Mouse (Mus musculus): Measurements from ENCODE around the gene Wnt5b. TPM values are rescaled to one million over a fixed set of nuclear protein-coding genes. Genes with fewer than 3 reads are reported as not detected.

Wnt5b gene
- polyA plus RNA-seq, 2 experiments, result 0.26 to 0.50 TPM

DNA sequence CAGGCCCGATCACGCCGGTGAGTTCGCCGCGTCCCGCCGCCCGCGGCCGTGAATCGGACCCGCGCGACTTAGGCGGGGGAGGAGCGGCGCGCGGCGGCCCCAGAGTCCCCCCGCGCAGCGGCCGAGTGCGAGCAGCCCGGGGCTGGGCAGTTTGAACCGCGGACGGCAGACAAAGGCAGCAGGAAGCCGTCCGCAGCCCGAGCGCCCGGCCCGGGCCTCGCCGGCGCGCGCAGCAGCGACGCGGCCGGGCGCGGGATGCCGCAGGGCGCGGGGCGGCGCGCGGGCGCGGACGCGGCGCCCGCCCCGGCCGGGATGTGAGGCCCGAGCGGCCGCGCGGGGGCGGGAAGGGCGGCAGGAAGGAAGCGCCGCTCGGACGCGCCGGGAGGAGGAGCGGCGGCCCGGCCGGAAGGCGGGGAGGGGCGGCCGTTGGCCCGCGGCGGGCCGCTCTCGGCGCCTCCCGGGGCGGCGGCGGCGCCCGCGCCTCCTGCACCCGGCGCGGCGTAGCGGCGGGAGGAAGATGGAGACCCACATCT lies 64.7 kb downstream of the Wnt5b start, which contains the start of gene Fbxl14:
Gene Fbxl14, plus strand, starts transcription at position 326 of the 533 bp plus-strand sequence.
- Histone ChIP-seq H3K4me3 (ENCODE audit: insufficient read depth in 1 of 2, low read depth in 2 of 2, low read length in 2 of 2) (peak within 1 kb of the TSS; percentile 73 to 91), H3K36me3 (replicated peaks; ENCODE audit: control insufficient read depth, insufficient read depth, low read depth) (peaks cover 9% of the 10 kb centered on the region), H3K9me3 (ENCODE audit: control insufficient read depth, low read length) (no peaks in the 10 kb centered on the region), H3K9ac (replicated peaks) (peak within 1 kb of the TSS; percentile 78), H3K4me1 (replicated peaks; ENCODE audit: control insufficient read depth in 2 of 2, insufficient read depth in 2 of 2, low read length in 1 of 2) (peaks cover 0 to 13% of the 10 kb centered on the region in 2 experiments; a peak in 3 of 4 replicates), H3K27me3 (ENCODE audit: control insufficient read depth, insufficient read depth, low read length) (no peaks in the 10 kb centered on the region), H3K4me2 (ENCODE audit: low read depth) (peak within 1 kb of the TSS; percentile 99), H3K27ac (peak within 1 kb of the TSS; percentile 63)
- DNase-seq (ENCODE audit: low read depth in 3 of 3, low spot score in 3 of 3) (peak in 1 of 3 experiments; percentile 49), ATAC-seq (ENCODE audit: insufficient read depth) (peak; percentile 85)
- TF ChIP-seq CTCF (IDR thresholded peaks at IDR 0.05; ENCODE audit: low read depth) (no peak), EP300 (IDR thresholded peaks at IDR 0.05; ENCODE audit: low read depth) (no peak)
- WGBS (ENCODE audit: insufficient replicate concordance), result under 1% methylated on average over 61 of the region's 101 CpGs

DNA sequence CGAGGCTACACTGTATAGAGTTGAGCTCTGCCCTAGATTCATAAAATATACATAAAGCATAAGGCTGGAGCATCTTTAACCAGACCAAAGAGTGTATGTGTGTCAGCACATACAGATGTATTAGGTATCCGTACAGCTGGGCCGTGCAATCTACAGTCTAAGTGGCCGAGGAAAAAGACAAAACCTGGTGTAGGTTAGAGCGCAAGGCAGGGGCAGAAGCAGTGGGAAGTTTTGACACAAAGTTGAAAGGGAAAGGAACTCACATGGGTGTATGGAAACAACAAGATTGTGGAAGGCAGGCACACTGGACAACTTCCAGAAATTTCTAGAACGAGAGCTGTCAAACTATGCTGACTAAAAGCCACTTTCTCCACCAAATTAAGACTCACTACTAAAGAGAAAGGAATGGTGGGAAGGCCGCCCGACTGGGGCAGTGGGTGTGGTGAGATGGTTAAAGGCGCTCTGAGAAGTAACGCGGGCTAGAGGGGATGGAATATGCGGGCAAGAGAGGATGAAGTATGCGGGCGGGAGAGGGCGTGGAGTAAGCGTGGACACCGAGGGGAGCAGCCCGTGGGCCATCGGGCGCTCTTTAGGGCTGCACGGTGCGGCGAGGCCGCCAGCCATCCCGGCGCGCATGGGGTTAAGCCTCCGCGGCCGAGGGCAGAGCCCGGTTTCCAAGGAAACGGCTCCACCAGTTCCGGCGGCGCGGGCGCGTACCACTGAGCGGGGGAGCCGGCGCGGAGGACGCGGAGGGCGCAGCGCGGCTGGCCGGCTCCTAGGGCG lies 65.4 kb downstream of the Wnt5b start:
- H3K9ac ChIP-seq (replicated peaks), result peak overlapping the region; percentile 78
- H3K4me2 ChIP-seq (ENCODE audit: low read depth), result peak overlapping the region; percentile 99
- no peak for TF ChIP-seq CTCF (IDR thresholded peaks at IDR 0.05; ENCODE audit: low read depth)
- no peak for TF ChIP-seq EP300 (IDR thresholded peaks at IDR 0.05; ENCODE audit: low read depth)
- no peaks in the 10 kb centered on the region for H3K9me3 ChIP-seq (ENCODE audit: control insufficient read depth, low read length)
- peaks cover 9% of the 10 kb centered on the region for H3K36me3 ChIP-seq (replicated peaks; ENCODE audit: control insufficient read depth, insufficient read depth, low read depth)
- peak; percentile 68 to 70 (median 68) for DNase-seq (ENCODE audit: low read depth in 3 of 3, low spot score in 3 of 3)
- peak; percentile 86 for ATAC-seq (ENCODE audit: insufficient read depth)
- peak overlapping the region; percentile 73 to 91 for H3K4me3 ChIP-seq (ENCODE audit: insufficient read depth in 1 of 2, low read depth in 2 of 2, low read length in 2 of 2)
- peak overlapping the region; percentile 63 for H3K27ac ChIP-seq
- 2% methylated on average over 48 of the region's 49 CpGs for WGBS (ENCODE audit: insufficient replicate concordance)
- H3K4me1 ChIP-seq (replicated peaks; ENCODE audit: control insufficient read depth in 2 of 2, insufficient read depth in 2 of 2, low read length in 1 of 2), result peaks cover 0 to 13% of the 10 kb centered on the region in 2 experiments; a peak in 3 of 4 replicates
- H3K27me3 ChIP-seq (ENCODE audit: control insufficient read depth, insufficient read depth, low read length), result no peaks in the 10 kb centered on the region

DNA sequence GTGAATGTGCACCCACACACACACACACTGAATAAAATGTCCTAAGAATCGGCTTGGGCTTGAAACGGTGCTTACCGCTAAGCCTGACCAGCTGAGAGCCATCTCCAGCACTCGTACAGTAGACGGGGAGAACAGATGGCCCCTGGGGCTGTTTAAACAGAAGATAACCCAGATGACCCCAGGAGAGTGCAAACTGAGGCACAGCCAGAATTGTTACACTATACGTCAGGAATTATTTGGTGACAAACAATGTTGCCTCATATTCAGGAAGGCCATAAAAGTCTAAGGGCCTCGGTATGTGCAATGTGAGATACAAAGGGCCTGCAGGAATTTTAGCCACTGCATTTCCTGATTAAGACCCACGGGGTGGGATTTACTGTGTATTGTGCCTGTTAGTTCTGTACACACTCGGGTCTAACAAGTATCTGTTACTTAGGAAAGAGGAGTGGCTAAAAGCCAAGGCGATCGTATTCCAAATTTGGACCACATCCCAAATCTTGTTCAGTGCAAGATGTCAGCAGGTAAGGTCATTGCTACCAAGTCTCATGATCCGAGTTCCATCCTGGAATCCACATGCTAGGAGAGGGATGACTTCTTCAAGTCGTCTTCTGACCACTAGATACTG lies 66.3 kb downstream of the Wnt5b start:
- Histone ChIP-seq H3K4me3 (ENCODE audit: insufficient read depth in 1 of 2, low read depth in 2 of 2, low read length in 2 of 2) (no peak overlapping the region), H3K9me3 (ENCODE audit: control insufficient read depth, low read length) (no peaks in the 10 kb centered on the region), H3K4me1 (replicated peaks; ENCODE audit: control insufficient read depth in 2 of 2, insufficient read depth in 2 of 2, low read length in 1 of 2) (peaks cover 7 to 13% of the 10 kb centered on the region in 2 experiments; a peak in 3 of 4 replicates), H3K4me2 (ENCODE audit: low read depth) (peak overlapping the region; percentile 99), H3K9ac (replicated peaks) (no peak overlapping the region), H3K27ac (no peak overlapping the region), H3K27me3 (ENCODE audit: control insufficient read depth, insufficient read depth, low read length) (no peaks in the 10 kb centered on the region), H3K36me3 (replicated peaks; ENCODE audit: control insufficient read depth, insufficient read depth, low read depth) (peaks cover under 1% of the 10 kb centered on the region; the same call in 1 of the 2 replicates)
- ATAC-seq (ENCODE audit: insufficient read depth) (no peak), DNase-seq (ENCODE audit: low read depth in 3 of 3, low spot score in 3 of 3) (no peak)
- TF ChIP-seq EP300 (IDR thresholded peaks at IDR 0.05; ENCODE audit: low read depth), result no peak
- no peak for TF ChIP-seq CTCF (IDR thresholded peaks at IDR 0.05; ENCODE audit: low read depth)
- WGBS (ENCODE audit: insufficient replicate concordance), result 56% methylated on average over 13 of the region's 13 CpGs

DNA sequence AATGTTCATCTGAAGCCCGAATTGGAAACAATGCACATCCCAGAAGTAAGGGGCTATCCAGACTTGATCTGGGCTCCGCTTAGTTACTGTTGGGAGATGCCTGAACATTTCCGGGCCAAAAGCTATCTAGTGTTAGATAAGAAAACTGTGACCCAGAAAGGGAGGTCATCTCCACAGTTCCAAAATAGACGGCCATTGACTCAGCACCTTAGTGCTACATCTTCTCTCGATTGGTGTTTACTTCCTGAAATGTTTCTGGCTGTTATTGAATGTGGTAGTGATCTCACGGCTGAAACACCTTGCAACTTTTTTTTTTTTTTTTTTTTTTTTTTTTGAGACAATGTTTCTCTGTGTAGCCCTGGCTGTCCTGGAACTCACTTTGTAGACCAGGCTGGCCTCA lies 68.2 kb downstream of the Wnt5b start:
- TF ChIP-seq CTCF (IDR thresholded peaks at IDR 0.05; ENCODE audit: low read depth) (no peak), EP300 (IDR thresholded peaks at IDR 0.05; ENCODE audit: low read depth) (no peak)
- Histone ChIP-seq H3K27me3 (ENCODE audit: control insufficient read depth, insufficient read depth, low read length) (no peaks in the 10 kb centered on the region), H3K9me3 (ENCODE audit: control insufficient read depth, low read length) (no peaks in the 10 kb centered on the region), H3K4me1 (replicated peaks; ENCODE audit: control insufficient read depth in 2 of 2, insufficient read depth in 2 of 2, low read length in 1 of 2) (peaks cover 7 to 11% of the 10 kb centered on the region in 2 experiments; a peak in 3 of 4 replicates), H3K4me3 (ENCODE audit: insufficient read depth in 1 of 2, low read depth in 2 of 2, low read length in 2 of 2) (no peak overlapping the region), H3K4me2 (ENCODE audit: low read depth) (no peak overlapping the region), H3K27ac (no peak overlapping the region), H3K36me3 (replicated peaks; ENCODE audit: control insufficient read depth, insufficient read depth, low read depth) (no peaks in the 10 kb centered on the region), H3K9ac (replicated peaks) (no peak overlapping the region)
- 35% methylated on average over 6 of the region's 6 CpGs for WGBS (ENCODE audit: insufficient replicate concordance)
- DNase-seq (ENCODE audit: low read depth in 3 of 3, low spot score in 3 of 3), result no peak
- ATAC-seq (ENCODE audit: insufficient read depth), result no peak

DNA sequence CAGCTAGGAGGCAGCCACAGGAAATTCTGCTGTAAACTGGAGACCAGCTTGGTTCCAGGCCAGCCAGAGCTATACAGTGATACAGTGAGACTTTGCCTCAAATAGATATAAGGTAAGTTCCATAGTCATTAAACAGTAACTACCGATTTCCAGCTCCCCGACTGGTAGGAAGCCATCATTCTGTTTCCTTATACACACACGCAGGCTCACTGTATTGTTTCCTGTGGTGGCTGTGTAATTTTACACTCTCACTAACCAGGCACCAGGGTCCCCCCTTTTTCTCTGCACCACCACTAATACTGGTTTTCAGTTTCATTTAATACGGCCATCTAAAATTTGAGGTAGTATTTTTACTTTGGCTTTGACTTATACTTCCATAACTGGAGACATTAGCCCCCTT lies 70.2 kb downstream of the Wnt5b start:
- H3K27me3 ChIP-seq (ENCODE audit: control insufficient read depth, insufficient read depth, low read length), result no peaks in the 10 kb centered on the region
- TF ChIP-seq CTCF (IDR thresholded peaks at IDR 0.05; ENCODE audit: low read depth), result no peak
- no peak for TF ChIP-seq EP300 (IDR thresholded peaks at IDR 0.05; ENCODE audit: low read depth)
- no peaks in the 10 kb centered on the region for H3K36me3 ChIP-seq (replicated peaks; ENCODE audit: control insufficient read depth, insufficient read depth, low read depth)
- ATAC-seq (ENCODE audit: insufficient read depth) (no peak), DNase-seq (ENCODE audit: low read depth in 3 of 3, low spot score in 3 of 3) (no peak)
- H3K9ac ChIP-seq (replicated peaks), result no peak overlapping the region
- H3K4me2 ChIP-seq (ENCODE audit: low read depth), result no peak overlapping the region
- no peak overlapping the region for H3K4me3 ChIP-seq (ENCODE audit: insufficient read depth in 1 of 2, low read depth in 2 of 2, low read length in 2 of 2)
- no peaks in the 10 kb centered on the region for H3K9me3 ChIP-seq (ENCODE audit: control insufficient read depth, low read length)
- peaks cover 7 to 11% of the 10 kb centered on the region in 2 experiments; a peak in 3 of 4 replicates for H3K4me1 ChIP-seq (replicated peaks; ENCODE audit: control insufficient read depth in 2 of 2, insufficient read depth in 2 of 2, low read length in 1 of 2)
- 23% methylated on average over 4 of the region's 4 CpGs for WGBS (ENCODE audit: insufficient replicate concordance)
- H3K27ac ChIP-seq, result no peak overlapping the region

All from liver, embryonic 14.5 days (tissue).